Mouse (Mus musculus) embryonic facial prominence, embryonic 12.5 days (tissue): ENCODE data around the gene Irs2. TPM values are rescaled to one million over a fixed set of nuclear protein-coding genes. Genes with fewer than 3 reads are reported as not detected.

Experiments
- ATAC-seq: fragments of 200-750 bp; cut with Nextera tagmentation; 2 replicates; pipeline ENCODE4 v1.8.0; 2017; ENCODE audit not compliant: insufficient number of reproducible peaks, insufficient read depth, low FRiP score, low TSS enrichment
- H3K27ac ChIP-seq: fragments of 300-500 bp; sonication (generic); 2 replicates; pipeline ENCODE4 v1.5.1; 2016; ENCODE audit warnings: mild to moderate bottlenecking
- H3K27me3 ChIP-seq: fragments of 300-500 bp; sonication (generic); 2 replicates; pipeline ENCODE4 v1.6.1; 2016; ENCODE audit warnings: mild to moderate bottlenecking, moderate library complexity
- H3K36me3 ChIP-seq: fragments of 300-500 bp; sonication (generic); 2 replicates; pipeline ENCODE4 v1.6.1; 2016; ENCODE audit warnings: mild to moderate bottlenecking
- H3K4me1 ChIP-seq: fragments of 300-500 bp; sonication (generic); 2 replicates; pipeline ENCODE4 v1.6.1; 2016
- H3K4me2 ChIP-seq: fragments of 300-500 bp; sonication (generic); replicated peaks from 2 replicates; pipeline ENCODE4 v1.6.1; 2016; ENCODE audit warnings: mild to moderate bottlenecking, moderate library complexity
- H3K4me3 ChIP-seq: fragments of 300-500 bp; sonication (generic); 2 replicates; pipeline ENCODE4 v1.5.1; 2016; ENCODE audit warnings: mild to moderate bottlenecking
- H3K9ac ChIP-seq: fragments of 300-500 bp; sonication (generic); 2 replicates; pipeline ENCODE4 v1.6.1; 2016; ENCODE audit warnings: mild to moderate bottlenecking, moderate library complexity
- H3K9me3 ChIP-seq: fragments of 300-500 bp; sonication (generic); 2 replicates; pipeline ENCODE4 v1.6.1; 2016; ENCODE audit warnings: mild to moderate bottlenecking, moderate library complexity
- WGBS: fragments of 180-500 bp; shearing (Covaris S2); methylation state at CpG from one replicate; pipeline ENCODE4 v1.1.7; 2016; 5-methylcytosine and 5-hydroxymethylcytosine counted together
- polyA plus RNA-seq: library from polyadenylated mRNA; unstranded; fragments of >200 nt; fragmentation: Nextera tagmentation; extraction: Ambion mirVana; gene quantifications from 2 replicates; pipeline ENCODE4 v1.2.1, GENCODE M21; 2016

Gene Irs2
- polyA plus RNA-seq, 1 experiment from 2014 or later: 11.8 TPM

GRCm38 (mm10) chr8:10945490-10945889 is 62.8 kb downstream of the Irs2 start:
- WGBS: 71% methylated on average over 2 of the region's 2 CpGs
- peak overlapping the region; percentile 88 for H3K27ac ChIP-seq

GRCm38 (mm10) chr8:10943314-10944060 is 64.8 kb downstream of the Irs2 start:
- Histone ChIP-seq H3K36me3 (no peaks in the 10 kb centered on the region), H3K4me2 (no peak overlapping the region), H3K9me3 (no peaks in the 10 kb centered on the region), H3K27me3 (0 out of 2 replicates have a peak, but pooled peaks cover 2% of the 10 kb centered on the region), H3K4me3 (no peak overlapping the region), H3K9ac (no peak overlapping the region), H3K4me1 (peaks cover 44% of the 10 kb centered on the region), H3K27ac (no peak overlapping the region)
- 74% methylated on average over 9 of the region's 9 CpGs for WGBS
- no peak for ATAC-seq

More at GRCm38 (mm10) chr8:10945490-10945889, 62.8 kb downstream of the Irs2 start:
- no peak overlapping the region for H3K9ac ChIP-seq
- no peak for ATAC-seq
- no peak overlapping the region for H3K4me3 ChIP-seq
- H3K9me3 ChIP-seq: no peaks in the 10 kb centered on the region
- H3K27me3 ChIP-seq: 0 out of 2 replicates have a peak, but pooled peaks cover 2% of the 10 kb centered on the region
- no peaks in the 10 kb centered on the region for H3K36me3 ChIP-seq
- peaks cover 38% of the 10 kb centered on the region for H3K4me1 ChIP-seq
- H3K4me2 ChIP-seq: no peak overlapping the region

GRCm38 (mm10) chr8:10939883-10940282 is 68.4 kb downstream of the Irs2 start:
- no peak for ATAC-seq
- Histone ChIP-seq H3K27ac (no peak overlapping the region), H3K36me3 (no peaks in the 10 kb centered on the region), H3K27me3 (0 out of 2 replicates have a peak, but pooled peaks cover 2% of the 10 kb centered on the region), H3K4me1 (peaks cover 25% of the 10 kb centered on the region), H3K4me3 (no peak overlapping the region), H3K9me3 (no peaks in the 10 kb centered on the region), H3K9ac (no peak overlapping the region), H3K4me2 (no peak overlapping the region)
- 21% methylated on average over 6 of the region's 6 CpGs for WGBS

GRCm38 (mm10) chr8:10939210-10939782 is 69.0 kb downstream of the Irs2 start:
- no peaks in the 10 kb centered on the region for H3K36me3 ChIP-seq
- no peak overlapping the region for H3K27ac ChIP-seq
- H3K27me3 ChIP-seq: 0 out of 2 replicates have a peak, but pooled peaks cover 2% of the 10 kb centered on the region
- H3K4me1 ChIP-seq: peaks cover 27% of the 10 kb centered on the region
- H3K9me3 ChIP-seq: no peaks in the 10 kb centered on the region
- 44% methylated on average over 3 of the region's 3 CpGs for WGBS
- ATAC-seq: no peak
- no peak overlapping the region for H3K4me3 ChIP-seq
- no peak overlapping the region for H3K4me2 ChIP-seq
- no peak overlapping the region for H3K9ac ChIP-seq

- Histone ChIP-seq H3K36me3 (no peaks in the 10 kb centered on the region), H3K4me1 (peaks cover 20% of the 10 kb centered on the region), H3K4me3 (no peak overlapping the region), H3K4me2 (no peak overlapping the region), H3K9ac (no peak overlapping the region), H3K27ac (no peak overlapping the region), H3K9me3 (no peaks in the 10 kb centered on the region), H3K27me3 (0 out of 2 replicates have a peak, but pooled peaks cover 2% of the 10 kb centered on the region)
- ATAC-seq: no peak
- whole genome bisulfite sequencing: 87% methylated on average over 6 of the region's 6 CpGs
These were observed 70.0 kb downstream of the Irs2 start for GRCm38 (mm10) chr8:10938284-10938683.

GRCm38 (mm10) chr8:10936646-10937045 is 71.6 kb downstream of the Irs2 start:
- H3K27ac ChIP-seq: no peak overlapping the region
- H3K9me3 ChIP-seq: no peaks in the 10 kb centered on the region
- H3K4me3 ChIP-seq: no peak overlapping the region
- H3K27me3 ChIP-seq: 0 out of 2 replicates have a peak, but pooled peaks cover 2% of the 10 kb centered on the region
- no peaks in the 10 kb centered on the region for H3K36me3 ChIP-seq
- H3K4me1 ChIP-seq: peaks cover 19% of the 10 kb centered on the region; the same call in 1 of the 2 replicates
- ATAC-seq: no peak
- H3K9ac ChIP-seq: no peak overlapping the region
- H3K4me2 ChIP-seq: no peak overlapping the region
- WGBS: 82% methylated on average over 9 of the region's 9 CpGs

- H3K27me3 ChIP-seq: no peaks in the 10 kb centered on the region
- H3K4me2 ChIP-seq: no peak overlapping the region
- H3K27ac ChIP-seq: no peak overlapping the region
- no peak for ATAC-seq
- H3K9me3 ChIP-seq: no peaks in the 10 kb centered on the region
- WGBS: 64% methylated on average over 8 of the region's 8 CpGs
- H3K4me3 ChIP-seq: no peak overlapping the region
- H3K9ac ChIP-seq: no peak overlapping the region
- no peaks in the 10 kb centered on the region for H3K36me3 ChIP-seq
- H3K4me1 ChIP-seq: peaks cover 18% of the 10 kb centered on the region; the same call in 1 of the 2 replicates
These were observed 73.0 kb downstream of the Irs2 start for GRCm38 (mm10) chr8:10935231-10935630.
